Mouse (Mus musculus): ENCODE results near the gene Dnmt3c. TPM values are rescaled to one million over a fixed set of nuclear protein-coding genes. Genes with fewer than 3 reads are reported as not detected.
"Not testable (repeated sequence)": the region's sequence is repeated elsewhere in the genome, so short reads cannot be mapped to it uniquely, and the experiment has no call there.

The Dnmt3c gene
- polyA plus RNA-seq, 1 experiment, result 0.12 TPM

DNA sequence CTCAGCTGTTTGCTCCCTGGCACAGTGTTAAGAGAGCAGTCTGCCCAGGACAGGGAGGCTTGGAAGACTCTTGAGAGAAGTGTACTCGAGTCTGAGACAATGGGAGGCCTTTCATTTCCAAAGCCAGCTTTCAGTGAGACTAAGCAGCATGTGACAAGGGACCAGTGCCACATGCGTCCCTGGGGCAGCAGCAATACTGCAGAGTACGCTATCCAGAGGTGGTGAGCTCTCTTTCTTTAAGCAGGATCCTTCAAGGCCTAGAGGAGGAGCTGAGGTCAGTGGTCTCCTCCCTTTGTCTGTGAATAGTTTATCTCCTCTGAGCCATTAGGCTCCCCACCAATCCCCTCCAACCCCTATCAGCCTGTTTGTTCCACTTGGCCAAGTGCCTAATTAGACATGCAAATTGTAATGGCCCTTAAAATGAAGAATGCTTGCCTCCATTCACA lies 16.2 kb downstream of the Dnmt3c start:
- no peaks in the 10 kb centered on the region for H3K4me1 ChIP-seq (ENCODE audit: control insufficient read depth, insufficient read depth, low read length)
- peak; percentile 25 for DNase-seq
- H3K4me3 ChIP-seq (replicated peaks; ENCODE audit: extremely low read depth, low read depth, low read length), result no peak overlapping the region
- WGBS, result 47% methylated on average over 3 of the region's 3 CpGs
- TF ChIP-seq CTCF (IDR thresholded peaks at IDR 0.05; ENCODE audit: insufficient read depth, low read length), result no peak
- TF ChIP-seq POLR2A (IDR thresholded peaks at IDR 0.05; ENCODE audit: borderline replicate concordance, extremely low read depth, low read depth, low read length), result no peak

DNA sequence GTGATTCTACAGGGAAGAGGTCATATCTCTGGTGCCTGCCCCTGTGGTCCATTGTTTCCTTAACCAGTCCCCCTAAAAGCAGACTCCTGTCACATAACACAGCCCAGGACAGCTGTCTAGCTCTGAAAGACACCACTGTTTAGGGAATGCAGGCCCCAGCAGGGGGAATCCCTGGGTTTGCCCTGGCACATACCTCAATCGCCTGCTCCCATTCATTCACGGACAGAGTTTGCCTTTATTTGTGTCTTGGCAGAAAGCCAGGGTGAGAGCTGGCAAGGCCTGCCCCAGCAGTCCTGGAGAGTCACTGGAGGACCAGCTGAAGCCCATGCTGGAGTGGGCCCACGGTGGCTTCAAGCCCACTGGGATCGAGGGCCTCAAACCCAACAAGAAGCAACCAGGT lies 16.8 kb downstream of the Dnmt3c start:
- 28% methylated on average over 4 of the region's 4 CpGs for WGBS
- no peak for TF ChIP-seq POLR2A (IDR thresholded peaks at IDR 0.05; ENCODE audit: borderline replicate concordance, extremely low read depth, low read depth, low read length)
- TF ChIP-seq CTCF (IDR thresholded peaks at IDR 0.05; ENCODE audit: insufficient read depth, low read length), result no peak
- no peaks in the 10 kb centered on the region for H3K4me1 ChIP-seq (ENCODE audit: control insufficient read depth, insufficient read depth, low read length)
- peak; percentile 52 for DNase-seq
- no peak overlapping the region for H3K4me3 ChIP-seq (replicated peaks; ENCODE audit: extremely low read depth, low read depth, low read length)

DNA sequence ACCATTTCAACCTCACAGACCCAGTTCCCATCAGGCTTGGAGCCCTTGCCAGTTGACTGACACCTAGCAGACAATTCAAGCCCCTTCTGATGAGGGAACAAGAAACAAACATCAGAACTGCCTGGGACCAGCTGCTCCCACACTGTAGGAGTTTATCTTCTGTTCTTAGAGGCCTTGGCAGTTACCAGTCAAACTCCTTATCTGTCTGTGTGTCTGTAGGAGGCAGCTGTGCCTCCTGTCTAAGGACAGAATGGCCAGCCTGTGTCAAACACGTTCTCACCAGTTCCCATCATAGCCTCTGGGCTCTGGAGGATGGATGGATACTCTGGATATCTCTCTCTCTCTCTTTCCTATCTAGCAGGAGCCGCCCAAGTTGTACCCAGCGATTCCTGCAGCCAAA lies 21.4 kb downstream of the Dnmt3c start:
- H3K4me3 ChIP-seq (replicated peaks; ENCODE audit: extremely low read depth, low read depth, low read length); H3K4me1 ChIP-seq (ENCODE audit: control insufficient read depth, insufficient read depth, low read length); DNase-seq: not testable (repeated sequence)
- 63% methylated on average over 3 of the region's 3 CpGs for WGBS

DNA sequence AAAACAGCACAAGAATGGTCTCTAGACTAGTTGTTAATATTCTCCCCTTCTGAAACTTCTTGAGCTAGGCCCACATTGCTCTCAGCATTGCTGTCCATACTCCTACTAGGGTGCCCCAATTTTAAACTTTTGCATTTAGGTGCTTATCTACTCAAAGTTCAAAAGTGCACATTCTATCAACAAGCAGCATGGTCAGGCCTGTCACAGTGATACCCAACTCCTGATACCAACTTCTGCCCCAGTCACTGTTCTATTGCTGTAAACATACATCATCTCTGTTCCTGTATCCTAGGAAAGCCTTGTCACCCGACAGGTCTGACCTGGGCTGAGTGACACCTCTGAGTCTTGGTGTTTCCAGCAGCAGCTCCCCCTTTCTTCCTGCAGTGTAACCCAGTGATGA lies 26.6 kb downstream of the Dnmt3c start:
- TF ChIP-seq CTCF (IDR thresholded peaks at IDR 0.05; ENCODE audit: insufficient read depth, low read length), result no peak
- TF ChIP-seq POLR2A (IDR thresholded peaks at IDR 0.05; ENCODE audit: borderline replicate concordance, extremely low read depth, low read depth, low read length), result no peak
- WGBS, result 59% methylated on average over 1 of the region's 1 CpGs
- Histone ChIP-seq H3K4me1 (ENCODE audit: control insufficient read depth, insufficient read depth, low read length) (no peaks in the 10 kb centered on the region), H3K4me3 (replicated peaks; ENCODE audit: extremely low read depth, low read depth, low read length) (no peak overlapping the region)
- DNase-seq, result no peak

DNA sequence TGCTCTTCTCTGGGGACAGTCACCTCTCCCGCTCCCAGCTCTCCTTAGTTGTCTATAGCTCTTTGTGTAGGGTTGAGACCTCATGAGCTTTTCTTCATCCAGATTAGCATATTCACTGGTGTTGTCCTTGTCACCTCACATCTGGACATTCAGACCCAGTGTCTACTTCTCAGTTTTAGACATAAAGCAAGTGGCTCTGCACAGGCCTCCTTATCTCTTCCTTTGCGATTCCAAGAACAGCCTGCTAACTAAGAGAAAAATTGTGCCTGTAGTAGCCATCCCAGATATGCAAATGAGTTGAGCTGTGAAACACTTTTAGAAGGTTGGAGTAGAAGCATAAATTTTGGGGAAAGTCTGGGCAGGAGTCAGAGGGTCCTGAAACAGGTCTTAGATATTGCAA lies 28.0 kb downstream of the Dnmt3c start:
- no peak for DNase-seq
- Histone ChIP-seq H3K4me3 (replicated peaks; ENCODE audit: extremely low read depth, low read depth, low read length) (no peak overlapping the region), H3K4me1 (ENCODE audit: control insufficient read depth, insufficient read depth, low read length) (no peaks in the 10 kb centered on the region)
- no peak for TF ChIP-seq CTCF (IDR thresholded peaks at IDR 0.05; ENCODE audit: insufficient read depth, low read length)
- TF ChIP-seq POLR2A (IDR thresholded peaks at IDR 0.05; ENCODE audit: borderline replicate concordance, extremely low read depth, low read depth, low read length), result no peak
- WGBS, result 85% methylated on average over 2 of the region's 2 CpGs

DNA sequence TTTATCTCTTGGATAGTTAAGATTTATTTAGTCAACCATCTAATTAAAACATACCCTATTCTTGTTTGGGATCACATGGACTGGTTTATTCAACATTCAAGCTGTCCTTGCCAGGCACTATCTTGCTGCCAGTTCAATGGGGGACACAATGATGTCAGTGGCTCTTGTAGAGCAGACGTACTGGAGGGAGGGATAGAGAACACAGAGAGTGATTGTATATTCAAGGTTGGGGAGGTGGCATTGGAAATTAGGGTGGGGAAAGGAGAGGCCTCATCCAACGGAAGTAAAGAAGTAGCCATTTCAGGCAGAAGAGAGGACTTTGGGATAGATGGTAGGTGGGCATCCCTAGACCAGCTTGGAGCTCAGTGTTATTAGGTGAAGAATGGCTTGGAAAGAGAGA lies 28.4 kb downstream of the Dnmt3c start:
- no peak for DNase-seq
- no peak for TF ChIP-seq CTCF (IDR thresholded peaks at IDR 0.05; ENCODE audit: insufficient read depth, low read length)
- no peak for TF ChIP-seq POLR2A (IDR thresholded peaks at IDR 0.05; ENCODE audit: borderline replicate concordance, extremely low read depth, low read depth, low read length)
- no peak overlapping the region for H3K4me3 ChIP-seq (replicated peaks; ENCODE audit: extremely low read depth, low read depth, low read length)
- no peaks in the 10 kb centered on the region for H3K4me1 ChIP-seq (ENCODE audit: control insufficient read depth, insufficient read depth, low read length)
- WGBS, result 82% methylated on average over 2 of the region's 2 CpGs

DNA sequence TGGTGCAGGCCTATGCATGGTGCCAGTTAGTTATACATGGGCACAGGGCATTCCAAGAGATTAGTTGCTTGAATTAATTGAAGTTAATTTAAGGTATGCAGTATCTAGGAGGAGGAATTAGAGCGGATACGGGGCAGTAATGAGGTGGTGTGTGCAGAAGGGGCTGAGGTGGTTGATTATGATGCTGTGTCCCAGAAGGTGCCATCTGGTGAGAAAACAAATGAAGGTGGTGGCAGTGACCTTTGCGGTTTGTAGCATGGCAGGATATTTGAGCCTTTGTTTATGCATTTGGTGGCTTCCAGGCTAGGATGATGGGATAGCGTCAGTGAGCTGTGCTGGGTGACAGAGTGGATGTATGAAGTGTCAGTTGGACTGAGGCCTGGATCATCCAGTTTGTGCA lies 28.8 kb downstream of the Dnmt3c start:
- no peak for DNase-seq
- H3K4me1 ChIP-seq (ENCODE audit: control insufficient read depth, insufficient read depth, low read length), result no peaks in the 10 kb centered on the region
- TF ChIP-seq POLR2A (IDR thresholded peaks at IDR 0.05; ENCODE audit: borderline replicate concordance, extremely low read depth, low read depth, low read length), result no peak
- TF ChIP-seq CTCF (IDR thresholded peaks at IDR 0.05; ENCODE audit: insufficient read depth, low read length), result no peak
- H3K4me3 ChIP-seq (replicated peaks; ENCODE audit: extremely low read depth, low read depth, low read length), result no peak overlapping the region
- 76% methylated on average over 4 of the region's 4 CpGs for WGBS

DNA sequence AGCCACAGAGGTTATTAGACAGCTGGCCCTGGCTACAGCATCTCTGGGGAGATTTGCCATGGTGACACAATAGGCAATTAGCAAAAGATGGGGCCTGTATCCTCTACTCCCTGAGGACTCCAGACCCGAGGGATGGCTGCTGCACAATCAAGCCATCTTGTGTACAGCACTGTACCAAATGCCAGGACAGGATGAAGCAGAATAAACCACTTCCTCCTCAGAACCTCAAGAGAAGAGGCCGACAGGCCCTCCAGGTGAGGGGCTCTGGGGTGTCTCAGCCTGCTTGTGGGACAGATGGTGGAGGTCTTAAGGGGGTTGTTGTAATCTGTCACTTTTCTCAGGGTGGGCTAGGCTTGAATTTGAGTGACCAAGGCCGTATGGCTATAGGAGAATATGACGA lies 37.6 kb downstream of the Dnmt3c start:
- 68% methylated on average over 4 of the region's 4 CpGs for WGBS
- Histone ChIP-seq H3K4me3 (replicated peaks; ENCODE audit: extremely low read depth, low read depth, low read length) (no peak overlapping the region), H3K4me1 (ENCODE audit: control insufficient read depth, insufficient read depth, low read length) (no peaks in the 10 kb centered on the region)
- TF ChIP-seq CTCF (IDR thresholded peaks at IDR 0.05; ENCODE audit: insufficient read depth, low read length) (no peak), POLR2A (IDR thresholded peaks at IDR 0.05; ENCODE audit: borderline replicate concordance, extremely low read depth, low read depth, low read length) (no peak)
- DNase-seq, result no peak

DNA sequence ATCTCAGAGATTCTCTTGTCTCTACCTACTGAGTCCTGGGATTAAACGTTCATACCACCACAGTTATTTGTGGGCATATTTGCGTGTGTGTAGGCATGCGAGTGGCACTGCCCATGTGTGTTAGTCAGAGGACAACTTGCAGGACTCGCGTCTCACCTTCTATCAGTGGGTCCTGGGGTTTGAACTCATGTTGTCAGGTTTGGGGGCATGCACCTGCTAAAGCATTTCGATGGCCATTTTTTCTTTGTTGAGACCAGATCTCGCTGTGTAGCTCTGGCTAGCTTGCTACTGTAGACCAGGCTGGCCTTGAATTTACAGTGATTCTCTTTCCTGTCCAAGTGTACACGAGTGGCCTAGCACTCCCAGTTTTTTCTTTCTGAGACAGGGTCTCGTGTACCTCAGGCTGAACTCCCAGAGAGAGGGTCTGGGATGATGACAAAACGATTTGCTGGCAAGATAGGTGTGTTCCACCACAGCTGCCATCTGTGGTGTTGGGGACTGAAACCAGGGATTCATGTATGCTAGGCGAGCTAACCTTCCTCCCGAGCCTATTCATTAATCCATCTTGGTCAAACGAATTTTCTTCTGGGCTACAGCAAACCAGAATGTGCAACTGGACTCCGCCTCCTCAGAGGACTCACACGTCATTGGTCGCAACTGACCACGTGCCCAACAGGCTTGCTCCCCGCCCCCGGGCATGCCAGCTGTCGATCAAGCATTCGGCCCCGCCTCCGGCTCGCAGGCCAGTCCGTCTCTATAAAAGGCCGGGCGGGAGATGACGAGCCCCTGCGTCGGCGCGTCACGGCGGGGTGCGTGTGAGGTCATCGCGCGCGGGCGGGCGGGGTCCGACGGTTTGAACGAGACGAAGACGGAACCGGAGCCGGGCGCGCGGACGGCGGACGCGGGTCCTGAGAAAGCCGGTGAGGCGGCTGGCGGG lies 44.3 kb downstream of the Dnmt3c start, which contains the start of gene Mapre1:
Mapre1 (plus strand) TSS at position 775 of the 937 bp plus-strand sequence.
- H3K4me3 ChIP-seq (replicated peaks; ENCODE audit: extremely low read depth, low read depth, low read length), result peak within 1 kb of the TSS; percentile 86
- no peak for TF ChIP-seq CTCF (IDR thresholded peaks at IDR 0.05; ENCODE audit: insufficient read depth, low read length)
- peak; percentile 48; the same call in 1 of the 2 replicates for TF ChIP-seq POLR2A (IDR thresholded peaks at IDR 0.05; ENCODE audit: borderline replicate concordance, extremely low read depth, low read depth, low read length)
- H3K4me1 ChIP-seq (ENCODE audit: control insufficient read depth, insufficient read depth, low read length), result peaks cover 13% of the 10 kb centered on the region
- 10% methylated on average over 58 of the region's 58 CpGs for WGBS
- DNase-seq, result peak; percentile 99
